Mouse (Mus musculus) stomach, postnatal 0 days (tissue): ENCODE results near the gene Zfp637. TPM values are rescaled to one million over a fixed set of nuclear protein-coding genes. Genes with fewer than 3 reads are reported as not detected.
A peak's percentile ranks its signal among the peaks of the same experiment; 100 is the strongest.

ENCODE experiments used
- ATAC-seq: fragments of 200-750 bp; cut with Nextera tagmentation; 2 replicates; pipeline ENCODE4 v1.8.0; 2017; ENCODE audit not compliant: low FRiP score, low TSS enrichment
- DNase-seq: peaks from one replicate; pipeline ENCODE4 v3.0.0-alpha.2; 2016; ENCODE audit warnings: low spot score
- H3K27ac ChIP-seq: fragments of 300-500 bp; sonication (generic); replicated peaks from 2 replicates; pipeline ENCODE4 v1.5.1; 2014; ENCODE audit warnings: mild to moderate bottlenecking, control low read depth
- H3K27me3 ChIP-seq: fragments of 300-500 bp; sonication (generic); 2 replicates; pipeline ENCODE4 v1.6.1; 2014; ENCODE audit warnings: low read length; ENCODE audit not compliant: control insufficient read depth, insufficient read depth
- H3K36me3 ChIP-seq: fragments of 300-500 bp; sonication (generic); 2 replicates; pipeline ENCODE4 v1.6.1; 2014; ENCODE audit warnings: low read length, mixed read lengths; ENCODE audit not compliant: control insufficient read depth, insufficient read depth
- H3K4me1 ChIP-seq: fragments of 300-500 bp; sonication (generic); replicated peaks from 2 replicates; pipeline ENCODE4 v1.6.1; 2014; ENCODE audit warnings: antibody characterized with exemption; ENCODE audit not compliant: control insufficient read depth, insufficient read depth
- H3K4me2 ChIP-seq: fragments of 300-500 bp; sonication (generic); replicated peaks from 2 replicates; pipeline ENCODE4 v1.6.1; 2014; ENCODE audit warnings: low read depth, mild to moderate bottlenecking, control low read depth, moderate library complexity
- H3K4me3 ChIP-seq: fragments of 300-500 bp; sonication (generic); 2 replicates; pipeline ENCODE4 v1.5.1; 2014; ENCODE audit warnings: low read depth, low read length, control low read depth
- H3K9ac ChIP-seq: fragments of 300-500 bp; sonication (generic); 2 replicates; pipeline ENCODE4 v1.6.1; 2014; ENCODE audit warnings: mild to moderate bottlenecking, low read length, control low read depth, mixed read lengths
- H3K9me3 ChIP-seq: fragments of 300-500 bp; sonication (generic); 2 replicates; pipeline ENCODE4 v1.6.1; 2016; ENCODE audit warnings: low read length; ENCODE audit not compliant: control insufficient read depth
- CTCF ChIP-seq: IDR thresholded peaks from 2 replicates; pipeline ENCODE4 v1.5.1; 2016; ENCODE audit warnings: antibody characterized with exemption, low read depth, mild to moderate bottlenecking, moderate library complexity
- EP300 ChIP-seq: optimal IDR thresholded peaks from 2 replicates; pipeline ENCODE3; 2016; ENCODE audit warnings: antibody characterized with exemption
- WGBS: fragments of 180-500 bp; shearing (Covaris S2); extraction: QIAGEN DNeasy Blood & Tissue Kit; methylation state at CpG from one replicate; pipeline ENCODE4 v1.1.7; 2014; 5-methylcytosine and 5-hydroxymethylcytosine counted together
- polyA plus RNA-seq: library from polyadenylated mRNA; unstranded; fragments of >200 nt; fragmentation: Nextera tagmentation; extraction: Ambion mirVana; gene quantifications from 2 replicates; pipeline ENCODE4 v1.2.1, GENCODE M21; 2015

The Zfp637 gene
- polyA plus RNA-seq, 1 experiment from 2014 or later, result 59.2 TPM

GRCm38 (mm10) chr6:117880394-117880838, 39.4 kb downstream of the Zfp637 start:
- ATAC-seq, result no peak
- no peak for TF ChIP-seq EP300
- no peak for TF ChIP-seq CTCF

GRCm38 (mm10) chr6:117881229-117881628, 40.2 kb downstream of the Zfp637 start:
- DNase-seq (no peak), ATAC-seq (no peak)
- Histone ChIP-seq H3K4me3 (no peak overlapping the region), H3K27me3 (no peaks in the 10 kb centered on the region), H3K36me3 (no peaks in the 10 kb centered on the region), H3K4me2 (no peak overlapping the region), H3K27ac (no peak overlapping the region), H3K9ac (no peak overlapping the region), H3K4me1 (no peaks in the 10 kb centered on the region; the same call in 1 of the 2 replicates), H3K9me3 (no peaks in the 10 kb centered on the region)
- WGBS, result 80% methylated on average over 7 of the region's 7 CpGs
- no peak for TF ChIP-seq EP300
- no peak for TF ChIP-seq CTCF

More at GRCm38 (mm10) chr6:117880394-117880838, 39.4 kb downstream of the Zfp637 start:
- Histone ChIP-seq H3K27me3 (no peaks in the 10 kb centered on the region), H3K36me3 (no peaks in the 10 kb centered on the region), H3K9ac (no peak overlapping the region; the same call in 1 of the 2 replicates), H3K27ac (peak overlapping the region; percentile 99), H3K4me3 (peak overlapping the region; percentile 51), H3K4me1 (no peaks in the 10 kb centered on the region; the same call in 1 of the 2 replicates), H3K9me3 (no peaks in the 10 kb centered on the region), H3K4me2 (peak overlapping the region; percentile 65)
- WGBS, result 32% methylated on average over 3 of the region's 3 CpGs
- no peak for DNase-seq

- no peak for TF ChIP-seq CTCF
- TF ChIP-seq EP300, result no peak
- Histone ChIP-seq H3K27ac (no peak overlapping the region), H3K9me3 (no peaks in the 10 kb centered on the region)
Observed at GRCm38 (mm10) chr6:117881997-117882396, 41.0 kb downstream of the Zfp637 start.

GRCm38 (mm10) chr6:117885943-117886342, 45.0 kb downstream of the Zfp637 start:
- no peak overlapping the region for H3K27ac ChIP-seq
- no peaks in the 10 kb centered on the region for H3K4me1 ChIP-seq
- WGBS, result 71% methylated on average over 2 of the region's 2 CpGs
- H3K9ac ChIP-seq, result no peak overlapping the region
- TF ChIP-seq EP300 (no peak), CTCF (no peak)
- H3K27me3 ChIP-seq, result no peaks in the 10 kb centered on the region
- no peaks in the 10 kb centered on the region for H3K9me3 ChIP-seq
- H3K4me2 ChIP-seq, result no peak overlapping the region
- no peaks in the 10 kb centered on the region for H3K36me3 ChIP-seq
- ATAC-seq (no peak), DNase-seq (no peak)
- H3K4me3 ChIP-seq, result no peak overlapping the region

More at GRCm38 (mm10) chr6:117881997-117882396, 41.0 kb downstream of the Zfp637 start:
- Histone ChIP-seq H3K4me3 (no peak overlapping the region), H3K36me3 (no peaks in the 10 kb centered on the region), H3K4me2 (no peak overlapping the region), H3K9ac (no peak overlapping the region), H3K27me3 (no peaks in the 10 kb centered on the region), H3K4me1 (no peaks in the 10 kb centered on the region; the same call in 1 of the 2 replicates)
- no peak for DNase-seq
- ATAC-seq, result no peak
- 70% methylated on average over 7 of the region's 7 CpGs for WGBS

- TF ChIP-seq EP300, result no peak
- TF ChIP-seq CTCF, result no peak
- Histone ChIP-seq H3K9ac (no peak overlapping the region), H3K4me3 (no peak overlapping the region), H3K36me3 (no peaks in the 10 kb centered on the region), H3K4me2 (no peak overlapping the region), H3K27me3 (no peaks in the 10 kb centered on the region), H3K4me1 (no peaks in the 10 kb centered on the region), H3K27ac (no peak overlapping the region), H3K9me3 (no peaks in the 10 kb centered on the region)
- no peak for ATAC-seq
- no peak for DNase-seq
- 27% methylated on average over 1 of the region's 1 CpGs for WGBS
Observed at GRCm38 (mm10) chr6:117888032-117888431, 47.1 kb downstream of the Zfp637 start.

- Histone ChIP-seq H3K36me3 (no peaks in the 10 kb centered on the region), H3K4me1 (no peaks in the 10 kb centered on the region), H3K9ac (no peak overlapping the region), H3K27ac (no peak overlapping the region), H3K4me3 (no peak overlapping the region), H3K4me2 (no peak overlapping the region), H3K27me3 (no peaks in the 10 kb centered on the region), H3K9me3 (no peaks in the 10 kb centered on the region)
- no peak for TF ChIP-seq CTCF
- ATAC-seq, result no peak
- DNase-seq, result no peak
- 46% methylated on average over 2 of the region's 2 CpGs for WGBS
Observed at GRCm38 (mm10) chr6:117888642-117889096, 47.7 kb downstream of the Zfp637 start.
